ENCODE assay signal across 8 mouse cellular contexts in the genomic region with DNA sequence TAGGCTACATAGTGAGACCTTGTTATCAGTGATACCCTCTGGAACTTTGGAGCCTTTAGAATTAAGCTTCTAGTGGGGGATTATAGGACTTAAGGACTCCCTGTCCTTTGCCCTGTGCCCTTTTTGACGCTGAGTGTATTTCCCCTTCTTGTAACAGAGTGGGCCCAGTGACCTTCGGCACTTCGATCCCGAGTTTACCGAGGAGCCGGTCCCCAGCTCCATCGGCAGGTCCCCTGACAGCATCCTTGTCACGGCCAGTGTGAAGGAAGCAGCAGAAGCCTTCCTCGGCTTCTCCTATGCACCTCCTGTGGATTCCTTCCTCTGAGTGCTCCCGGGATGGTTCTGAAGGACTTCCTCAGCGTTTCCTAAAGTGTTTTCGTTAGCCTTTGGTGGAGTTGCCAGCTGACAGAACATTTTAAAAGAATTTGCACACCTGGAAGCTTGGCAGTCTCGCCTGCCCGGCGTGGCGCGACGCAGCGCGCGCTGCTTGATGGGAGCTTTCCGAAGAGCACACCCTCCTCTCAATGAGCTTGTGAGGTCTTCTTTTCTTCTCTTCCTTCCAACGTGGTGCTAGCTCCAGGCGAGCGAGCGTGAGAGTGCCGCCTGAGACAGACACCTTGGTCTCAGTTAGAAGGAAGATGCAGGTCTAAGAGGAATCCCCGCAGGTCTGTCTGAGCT.
DNase-seq lines count a peak whose midpoint lies in the region; ATAC-seq and TF ChIP-seq lines count a peak whose summit lies in the region.

No protein-coding gene starts in this region.

- H3K4me2 ChIP-seq in hindbrain, embryonic 14.5 days (replicated peaks), result peak overlapping the region; percentile 30
- H3K4me2 ChIP-seq in midbrain, embryonic 12.5 days (replicated peaks), result 0 out of 2 replicates have a peak overlapping the region, but pooled peaks have one; percentile 17

- WGBS in hindbrain, embryonic 14.5 days, result 82% methylated on average over 28 of the region's 28 CpGs
- 83% methylated on average over 28 of the region's 28 CpGs for WGBS in midbrain, embryonic 12.5 days

- DNase-seq in layer of hippocampus, adult 2 months (ENCODE audit: low spot score in 2 of 2), result no peak
- DNase-seq in layer of hippocampus, adult 8-10 months (ENCODE audit: low spot score in 2 of 2), result no peak
- DNase-seq in NIH3T3 (ENCODE audit: low read depth), result peak; percentile 65
- no peak for DNase-seq in hindbrain, embryonic 14.5 days (ENCODE audit: low spot score)
- no peak for DNase-seq in B cell, adult 2 months
- DNase-seq in ovary, postnatal 10 days (ENCODE audit: low spot score), result no peak

- H3K4me3 ChIP-seq in layer of hippocampus, adult 2 months, result peak overlapping the region; percentile 97
- H3K4me3 ChIP-seq in hindbrain, embryonic 14.5 days (replicated peaks; ENCODE audit: low read length), result peak overlapping the region; percentile 3; the same call in 1 of the 2 replicates
- no peak overlapping the region for H3K4me3 ChIP-seq in midbrain, embryonic 12.5 days

- no peak overlapping the region for H3K9ac ChIP-seq in hindbrain, embryonic 14.5 days
- H3K9ac ChIP-seq in midbrain, embryonic 12.5 days (replicated peaks), result no peak overlapping the region

- 0 out of 2 replicates have a peak, but pooled peaks cover 5% of the 10 kb centered on the region for H3K9me3 ChIP-seq in hindbrain, embryonic 14.5 days (ENCODE audit: control insufficient read depth, low read length)
- H3K9me3 ChIP-seq in midbrain, embryonic 12.5 days, result no peaks in the 10 kb centered on the region

- no peaks in the 10 kb centered on the region for H3K27me3 ChIP-seq in hindbrain, embryonic 14.5 days (ENCODE audit: control insufficient read depth, insufficient read depth, low read length)
- no peaks in the 10 kb centered on the region for H3K27me3 ChIP-seq in midbrain, embryonic 12.5 days

- peaks cover 36% of the 10 kb centered on the region for H3K36me3 ChIP-seq in hindbrain, embryonic 14.5 days (replicated peaks; ENCODE audit: control insufficient read depth, insufficient read depth)
- 0 out of 2 replicates have a peak, but pooled peaks cover 6% of the 10 kb centered on the region for H3K36me3 ChIP-seq in midbrain, embryonic 12.5 days

- H3K4me1 ChIP-seq in hindbrain, embryonic 14.5 days (replicated peaks; ENCODE audit: control insufficient read depth, insufficient read depth, low read length), result no peaks in the 10 kb centered on the region
- H3K4me1 ChIP-seq in midbrain, embryonic 12.5 days, result no peaks in the 10 kb centered on the region; the same call in 1 of the 2 replicates

- TF ChIP-seq CTCF in layer of hippocampus, adult 2 months (conservative IDR thresholded peaks at IDR 0.05), result no peak

- ATAC-seq in hindbrain, embryonic 14.5 days (ENCODE audit: low FRiP score), result no peak
- no peak for ATAC-seq in midbrain, embryonic 12.5 days (ENCODE audit: low FRiP score, low read depth)
- ATAC-seq in activated CD4-positive, CD25-positive, alpha-beta regulatory T cell, adult 4 months, result no peak

- H3K27ac ChIP-seq in layer of hippocampus, adult 2 months, result peak overlapping the region; percentile 46; the same call in 1 of the 2 replicates
- H3K27ac ChIP-seq in hindbrain, embryonic 14.5 days, result no peak overlapping the region
- no peak overlapping the region for H3K27ac ChIP-seq in midbrain, embryonic 12.5 days (replicated peaks)
